Mouse (Mus musculus): ENCODE data around the gene Baiap3.
"Not testable (repeated sequence)": the region's sequence is repeated elsewhere in the genome, so short reads cannot be mapped to it uniquely, and the experiment has no call there.

GRCm38 (mm10) chr17:25230014-25230655 is 26.0 kb downstream of the Baiap3 start:
- not testable (repeated sequence) for TF ChIP-seq CTCF, EP300 (IDR thresholded peaks at IDR 0.05)
